Mouse (Mus musculus) c-Kit-positive CD71-positive TER-119-negative erythroid progenitor cells, embryonic 14.5 days (primary cell): ENCODE data around the gene Slc35b2.

ENCODE experiments used
- DNase-seq: peaks from one replicate; pipeline ENCODE4 v3.0.0-alpha.2; 2013; ENCODE audit warnings: low read depth

The Slc35b2 gene

GRCm38 (mm10) chr17:45545278-45545961 lies 18.3 kb upstream of the Slc35b2 start:
- DNase-seq, result no peak

GRCm38 (mm10) chr17:45546941-45547340 lies 16.7 kb upstream of the Slc35b2 start:
- no peak for DNase-seq

DNA sequence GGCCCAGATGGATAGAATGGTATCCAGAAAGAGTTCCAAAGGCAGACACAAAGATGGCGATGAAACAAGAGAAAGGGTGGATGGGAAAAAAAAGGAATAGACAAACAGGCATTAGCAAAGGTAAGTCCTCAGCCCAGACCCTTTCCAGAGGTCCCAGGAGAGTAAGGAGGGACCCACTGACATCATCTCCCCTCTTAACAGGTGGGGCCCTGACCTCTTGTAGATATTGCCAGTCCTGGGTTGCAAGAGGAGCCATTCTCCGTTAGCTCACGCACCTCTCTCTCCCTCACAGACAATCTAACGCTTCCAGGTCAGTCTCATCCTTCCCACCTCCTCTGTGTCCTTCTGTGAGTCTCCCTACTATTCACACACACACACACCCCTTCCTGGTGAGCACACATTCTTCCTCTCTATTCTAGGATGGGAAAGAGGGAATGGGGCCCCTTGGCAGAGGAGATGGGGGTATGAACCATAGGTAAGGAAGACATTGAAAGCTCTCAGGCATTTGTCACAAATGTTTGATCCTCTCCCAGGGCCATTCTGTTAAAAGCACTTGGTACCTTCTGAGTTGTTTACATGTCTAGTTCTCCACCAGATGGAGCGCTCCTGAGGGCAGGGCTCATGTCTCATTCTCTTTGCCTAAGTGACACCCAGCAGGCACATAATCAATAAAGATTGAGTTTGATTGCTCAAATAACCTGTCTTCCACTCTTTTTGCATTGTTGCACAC lies 16.0 kb upstream of the Slc35b2 start:
- DNase-seq, result no peak

- no peak for DNase-seq
Measured at GRCm38 (mm10) chr17:45548541-45549512, 14.8 kb upstream of the Slc35b2 start.

GRCm38 (mm10) chr17:45549617-45550181 lies 14.0 kb upstream of the Slc35b2 start, which contains the start of gene Tmem151b:
Gene Tmem151b, minus strand, starts transcription at chr17:45549677.
- DNase-seq, result no peak

- DNase-seq, result no peak
Measured at GRCm38 (mm10) chr17:45550253-45550652, 13.4 kb upstream of the Slc35b2 start.

DNA sequence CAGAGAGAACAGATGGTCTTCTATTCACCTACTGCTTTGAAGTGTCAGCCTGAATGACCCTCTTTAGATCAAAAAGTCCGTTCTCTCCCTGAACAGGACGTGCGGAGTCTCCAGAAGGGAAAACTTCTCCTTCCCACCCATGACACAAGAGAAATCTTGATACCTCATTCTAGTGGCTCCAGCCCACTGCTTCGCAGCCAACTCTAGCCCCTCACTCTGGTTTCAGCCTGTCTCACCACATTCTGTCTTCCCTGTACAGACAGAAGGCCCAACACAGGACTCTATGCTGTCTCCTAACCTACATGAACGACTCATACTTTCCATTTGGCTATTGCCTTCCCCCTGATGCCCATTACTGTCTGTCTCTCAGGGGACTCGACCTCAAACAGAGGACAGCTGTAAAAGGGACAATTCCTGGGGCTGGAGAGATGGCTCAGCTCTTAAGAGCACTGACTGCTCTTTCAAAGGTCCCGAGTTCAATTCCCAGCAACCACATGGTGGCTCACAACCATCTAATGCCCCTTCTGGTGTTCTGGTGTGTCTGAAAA lies 12.4 kb upstream of the Slc35b2 start:
- DNase-seq, result no peak

- peak; percentile 73 for DNase-seq
Measured at GRCm38 (mm10) chr17:45551816-45552451, 11.7 kb upstream of the Slc35b2 start.

DNA sequence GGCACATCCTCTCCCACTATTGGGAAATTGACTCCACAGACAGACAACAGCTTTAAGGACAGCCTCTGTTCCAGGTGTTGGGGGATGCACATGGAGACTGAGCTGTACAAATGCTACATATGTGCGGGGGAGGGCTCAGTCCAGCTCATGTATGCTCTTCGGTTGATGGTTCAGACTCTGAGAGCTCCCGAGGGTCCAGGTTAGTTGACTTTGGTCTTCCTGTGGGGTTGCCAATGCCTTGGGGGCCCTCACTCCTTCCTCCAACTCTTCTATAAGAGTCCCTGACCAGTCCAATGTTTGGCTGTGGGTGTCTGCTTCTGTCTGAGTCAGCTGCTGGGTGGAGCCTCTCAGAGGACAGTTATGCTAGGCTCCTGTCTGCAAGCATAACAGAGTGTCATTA lies 10.6 kb upstream of the Slc35b2 start:
- no peak for DNase-seq

DNA sequence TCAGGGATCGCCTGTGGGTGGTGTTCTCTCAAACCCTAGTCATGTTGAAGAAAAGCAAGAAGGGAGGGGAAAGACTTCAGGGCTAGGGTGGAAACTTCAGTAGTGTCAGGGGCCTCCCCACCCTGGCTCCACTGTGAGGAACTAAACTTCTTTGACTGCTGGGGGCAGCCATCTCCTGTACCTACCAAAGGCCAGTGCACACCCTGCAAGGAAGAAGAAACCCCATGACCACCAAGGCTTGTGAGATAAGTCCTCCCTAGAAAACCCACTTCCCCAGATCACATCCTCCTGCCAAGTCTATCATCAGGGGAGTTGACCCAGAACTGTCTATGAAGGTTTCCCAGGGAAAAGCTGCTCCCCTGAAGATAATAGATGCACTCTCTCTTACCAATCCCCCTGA lies 9.3 kb upstream of the Slc35b2 start:
- DNase-seq, result no peak

GRCm38 (mm10) chr17:45555452-45556106 lies 8.1 kb upstream of the Slc35b2 start, which contains the start of gene Nfkbie:
Gene Nfkbie, plus strand, starts transcription at chr17:45555703.
- DNase-seq, result peak; percentile 89

- no peak for DNase-seq
Measured at GRCm38 (mm10) chr17:45556107-45556489, 7.6 kb upstream of the Slc35b2 start.

- DNase-seq, result no peak
Measured at GRCm38 (mm10) chr17:45556514-45557245, 7.0 kb upstream of the Slc35b2 start.

DNA sequence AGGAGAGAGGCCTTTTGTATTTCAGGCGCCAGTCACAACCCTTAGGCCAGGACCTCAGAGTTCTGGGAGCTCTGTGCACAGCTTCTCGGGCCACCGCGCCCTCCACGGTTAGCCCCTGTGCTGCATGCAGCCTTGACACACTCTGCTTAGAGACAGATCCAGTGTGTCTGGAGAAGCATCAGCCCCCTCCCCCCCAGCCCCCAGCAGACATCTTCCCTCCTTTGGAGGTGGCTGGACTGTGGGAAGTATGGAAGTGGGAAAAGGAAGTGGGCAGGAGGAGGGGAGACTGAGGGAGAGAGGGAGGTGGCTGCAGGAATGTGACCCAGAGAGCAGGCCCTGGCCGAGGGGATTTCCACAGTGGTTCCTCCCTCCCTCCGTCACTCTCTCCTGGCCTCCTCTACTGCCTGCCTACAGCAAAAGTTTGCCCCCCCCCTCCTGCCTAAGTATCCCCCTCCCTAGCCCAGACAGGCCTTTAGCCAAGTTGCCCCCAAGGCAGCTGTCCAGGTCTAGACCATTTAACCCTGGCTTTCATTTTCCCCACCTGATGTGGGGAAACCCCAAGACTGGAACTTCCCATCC lies 6.3 kb upstream of the Slc35b2 start:
- no peak for DNase-seq

GRCm38 (mm10) chr17:45557998-45558862 lies 5.4 kb upstream of the Slc35b2 start:
- DNase-seq, result no peak

DNA sequence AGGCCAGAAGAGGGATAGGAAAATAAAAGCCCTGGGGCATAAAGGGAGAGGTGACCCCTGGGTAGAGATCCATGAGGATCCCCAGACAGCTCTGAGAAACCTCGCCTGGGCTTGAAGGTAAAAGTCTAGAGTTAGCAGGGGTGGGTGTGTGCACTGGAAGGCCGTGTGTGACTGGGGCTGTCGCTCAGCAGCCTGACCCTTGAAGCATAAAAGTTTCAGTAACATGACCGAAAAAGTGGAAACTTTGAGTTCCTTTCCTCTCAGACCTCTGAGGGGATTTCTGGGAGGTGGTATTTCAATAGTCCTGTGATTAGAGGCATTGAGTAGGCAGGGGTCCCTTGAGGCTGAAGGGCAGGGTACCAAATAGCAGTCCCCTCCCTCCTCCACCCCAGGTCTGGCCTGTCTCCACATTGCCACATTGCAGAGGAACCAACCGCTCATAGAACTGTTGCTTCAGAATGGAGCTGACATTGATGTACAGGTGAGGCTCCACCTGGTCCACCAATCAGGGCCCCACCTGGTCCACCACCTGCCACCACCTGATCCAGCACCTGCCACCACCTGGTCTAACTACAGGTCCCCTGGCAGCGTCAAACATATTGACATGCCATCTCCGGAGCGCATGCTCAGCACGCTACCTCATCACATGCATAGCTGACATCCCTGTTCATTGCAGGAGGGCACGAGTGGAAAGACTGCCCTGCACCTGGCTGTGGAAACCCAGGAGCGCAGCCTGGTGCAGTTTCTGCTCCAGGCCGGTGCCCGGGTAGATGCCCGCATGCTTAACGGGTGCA lies 3.7 kb upstream of the Slc35b2 start:
- no peak for DNase-seq

GRCm38 (mm10) chr17:45563216-45563615 lies 458 bp upstream of the Slc35b2 start:
- no peak for DNase-seq
